Mouse (Mus musculus): ENCODE measurements around the gene Cacnb2.

DNA sequence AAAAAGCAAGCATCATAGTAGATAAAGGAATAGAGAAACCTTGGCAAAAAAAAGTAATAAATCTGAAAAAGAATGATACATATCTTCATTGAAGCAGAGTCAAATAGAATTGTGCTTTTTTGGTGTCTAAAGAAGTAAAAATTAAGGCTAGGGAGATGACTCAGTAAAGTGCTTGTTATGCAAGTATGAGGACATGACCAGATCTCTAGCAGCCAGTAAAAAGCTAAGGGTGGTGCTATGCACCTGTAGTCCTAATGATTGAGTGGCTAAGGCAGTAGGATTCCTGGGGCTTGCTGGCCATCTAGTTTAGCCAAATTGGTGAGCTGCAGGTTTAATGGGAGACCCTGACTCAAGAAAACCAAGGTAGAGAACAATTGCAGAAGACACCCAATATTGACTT lies 122.5 kb downstream of the Cacnb2 start:
- TF ChIP-seq CTCF (IDR thresholded peaks at IDR 0.05; ENCODE audit: low read depth) = no peak
- TF ChIP-seq EP300 (optimal IDR thresholded peaks at IDR 0.05) = no peak

All from stomach, postnatal 0 days (tissue).